ENCODE assay signal across 13 mouse cellular contexts in genomic region chr1:84890005-84890393, GRCm38 (mm10). TPM values are rescaled to one million over a fixed set of nuclear protein-coding genes. Genes with fewer than 3 reads are reported as not detected.
DNase-seq lines count a peak whose midpoint lies in the region; ATAC-seq and TF ChIP-seq lines count a peak whose summit lies in the region.
"Had no signal": no experiment of that assay in that cellular context is flagged by ENCODE, and none has a peak within 500 bp of the region (broad histone marks: within the 10 kb centered on the region; RNA-seq: fewer than 3 reads in every experiment).

No protein-coding gene starts in this region.

- no peaks in the 10 kb centered on the region for H3K36me3 ChIP-seq in ES-Bruce4 (ENCODE audit: control insufficient read depth, insufficient read depth, low read length, poor library complexity, severe bottlenecking)
- H3K36me3 ChIP-seq in hindbrain, embryonic 11.5 days (ENCODE audit: control insufficient read depth, insufficient read depth, low read length) = no peaks in the 10 kb centered on the region
- H3K36me3 ChIP-seq in midbrain, embryonic 14.5 days (ENCODE audit: control insufficient read depth, insufficient read depth, low read length) = no peaks in the 10 kb centered on the region
- H3K36me3 ChIP-seq: liver, embryonic 12.5 days had no signal

- TF ChIP-seq CTCF in ES-Bruce4 (IDR thresholded peaks at IDR 0.05; ENCODE audit: low read depth, low read length) = no peak

- peak overlapping the region; percentile 39 for H3K9ac ChIP-seq in ES-Bruce4 (ENCODE audit: low read depth, poor library complexity, severe bottlenecking)
- H3K9ac ChIP-seq in hindbrain, embryonic 11.5 days (ENCODE audit: low read depth, low read length) = no peak overlapping the region
- no peak overlapping the region for H3K9ac ChIP-seq in midbrain, embryonic 14.5 days (replicated peaks; ENCODE audit: low read length)
- H3K9ac ChIP-seq: liver, embryonic 12.5 days had no signal

- peak; percentile 91 for ATAC-seq in hindbrain, embryonic 11.5 days (ENCODE audit: low FRiP score)
- peak; percentile 91 for ATAC-seq in midbrain, embryonic 14.5 days (ENCODE audit: low FRiP score, low TSS enrichment)
- ATAC-seq: liver, embryonic 12.5 days had no signal

- peak; percentile 66 for DNase-seq in embryo, embryonic 11 days
- peak; percentile 69 for DNase-seq in hindbrain, embryonic 11.5 days (ENCODE audit: low spot score)
- peak; percentile 87 for DNase-seq in midbrain, embryonic 14.5 days
- DNase-seq in thymus, adult 18-20 months = no peak
- no peak for DNase-seq in gastrocnemius, postnatal 4 days (ENCODE audit: low spot score in 2 of 2)
- DNase-seq in adrenal gland, postnatal 25 days = no peak
- no peak for DNase-seq in right cerebral cortex, adult 2 months (ENCODE audit: low spot score in 2 of 2)
- DNase-seq: heart, adult 18-20 months; heart, postnatal 10 days; kidney, adult 11 months; right cerebral cortex, postnatal 4 days had no signal

- no peaks in the 10 kb centered on the region for H3K9me3 ChIP-seq in ES-Bruce4 (replicated peaks; ENCODE audit: control insufficient read depth, insufficient read depth, low read length, poor library complexity, severe bottlenecking)
- H3K9me3 ChIP-seq in hindbrain, embryonic 11.5 days (ENCODE audit: control insufficient read depth, low read length) = no peaks in the 10 kb centered on the region
- H3K9me3 ChIP-seq in midbrain, embryonic 14.5 days (ENCODE audit: control insufficient read depth, low read length) = no peaks in the 10 kb centered on the region

- peak overlapping the region; percentile 98 for H3K27ac ChIP-seq in ES-Bruce4 (ENCODE audit: insufficient read depth, low read length)
- peak overlapping the region; percentile 56 for H3K27ac ChIP-seq in hindbrain, embryonic 11.5 days (ENCODE audit: low read depth, low read length)
- peak overlapping the region; percentile 81 for H3K27ac ChIP-seq in midbrain, embryonic 14.5 days (replicated peaks; ENCODE audit: low read depth, low read length)
- H3K27ac ChIP-seq: liver, embryonic 12.5 days had no signal

- TF ChIP-seq POLR2A in ES-Bruce4 (IDR thresholded peaks at IDR 0.05; ENCODE audit: insufficient read depth, low read length) = no peak

- peak; percentile 77; the same call in 1 of the 2 replicates for TF ChIP-seq EP300 in ES-Bruce4 (IDR thresholded peaks at IDR 0.05; ENCODE audit: insufficient read depth, low read depth, low read length)

- no peak overlapping the region for H3K4me3 ChIP-seq in ES-Bruce4 (ENCODE audit: low read depth, low read length)
- no peak overlapping the region for H3K4me3 ChIP-seq in hindbrain, embryonic 11.5 days (ENCODE audit: low read depth, low read length)
- H3K4me3 ChIP-seq in midbrain, embryonic 14.5 days (replicated peaks; ENCODE audit: low read depth, low read length) = no peak overlapping the region
- H3K4me3 ChIP-seq: liver, embryonic 12.5 days had no signal

- H3K4me1 ChIP-seq in ES-Bruce4 (ENCODE audit: control insufficient read depth, insufficient read depth, low read length) = peaks cover 5% of the 10 kb centered on the region
- H3K4me1 ChIP-seq in hindbrain, embryonic 11.5 days (replicated peaks; ENCODE audit: control insufficient read depth, insufficient read depth, low read length) = no peaks in the 10 kb centered on the region
- peaks cover 14% of the 10 kb centered on the region for H3K4me1 ChIP-seq in midbrain, embryonic 14.5 days (ENCODE audit: control insufficient read depth, insufficient read depth, low read length)
- H3K4me1 ChIP-seq: liver, embryonic 12.5 days had no signal

- WGBS in hindbrain, embryonic 11.5 days = 17% methylated on average over 7 of the region's 7 CpGs
- WGBS in midbrain, embryonic 14.5 days = 1% methylated on average over 7 of the region's 7 CpGs

- H3K4me2 ChIP-seq in hindbrain, embryonic 11.5 days (replicated peaks; ENCODE audit: low read depth, low read length) = no peak overlapping the region; the same call in 1 of the 2 replicates
- peak overlapping the region; percentile 40 for H3K4me2 ChIP-seq in midbrain, embryonic 14.5 days (ENCODE audit: low read length)
- H3K4me2 ChIP-seq: liver, embryonic 12.5 days had no signal

- H3K27me3 ChIP-seq in ES-Bruce4 (ENCODE audit: control insufficient read depth, insufficient read depth, low read length, poor library complexity, severe bottlenecking) = no peaks in the 10 kb centered on the region
- no peaks in the 10 kb centered on the region for H3K27me3 ChIP-seq in hindbrain, embryonic 11.5 days (ENCODE audit: control insufficient read depth, insufficient read depth, low read length)
- H3K27me3 ChIP-seq in midbrain, embryonic 14.5 days (ENCODE audit: control insufficient read depth, insufficient read depth, low read length) = no peaks in the 10 kb centered on the region
- H3K27me3 ChIP-seq: liver, embryonic 12.5 days had no signal

RNA-seq across cellular contexts. Expression of gene Slc16a14, which starts 44.9 kb away (rescaled TPM):
- 0.54 TPM in 1 of 2 replicates, not detected in the other for polyA plus RNA-seq in ES-Bruce4 (2011; ENCODE audit: insufficient read depth, insufficient read length, low read depth, missing spikeins)
- polyA plus RNA-seq in hindbrain, embryonic 11.5 days (2014; fragmentation: Nextera tagmentation; extraction: Ambion mirVana) = 1.8 and 2.9 TPM in 2 replicates
- polyA plus RNA-seq in midbrain, embryonic 14.5 days (2014; fragmentation: Nextera tagmentation; extraction: Ambion mirVana) = 14.1 and 20.5 TPM in 2 replicates
- under 1 TPM in 1 of 2 experiments, not detected in 1; 0.08 TPM for total RNA-seq in gastrocnemius, postnatal 4 days (2021)
- 4.2 and 4.9 TPM in 2 replicates for total RNA-seq in adrenal gland, postnatal 25 days (2021)

RNA-seq across cellular contexts. Expression of gene Trip12, which starts 49.7 kb away (rescaled TPM):
- 665 and 675 TPM in 2 replicates for polyA plus RNA-seq in ES-Bruce4 (2011; ENCODE audit: insufficient read depth, insufficient read length, low read depth, missing spikeins)
- polyA plus RNA-seq in hindbrain, embryonic 11.5 days (2014; fragmentation: Nextera tagmentation; extraction: Ambion mirVana) = 92.1 and 105 TPM in 2 replicates
- polyA plus RNA-seq in midbrain, embryonic 14.5 days (2014; fragmentation: Nextera tagmentation; extraction: Ambion mirVana) = 62.0 and 79.0 TPM in 2 replicates
- 100 to 1,000 TPM; 266 to 274 TPM for total RNA-seq in gastrocnemius, postnatal 4 days (2021)
- 241 and 288 TPM in 2 replicates for total RNA-seq in adrenal gland, postnatal 25 days (2021)

RNA-seq across cellular contexts. Expression of gene Fbxo36, which starts 50.4 kb away (rescaled TPM):
- polyA plus RNA-seq in ES-Bruce4 (2011; ENCODE audit: insufficient read depth, insufficient read length, low read depth, missing spikeins) = 11.1 and 13.5 TPM in 2 replicates
- 12.0 and 13.0 TPM in 2 replicates for polyA plus RNA-seq in hindbrain, embryonic 11.5 days (2014; fragmentation: Nextera tagmentation; extraction: Ambion mirVana)
- 4.0 and 6.3 TPM in 2 replicates for polyA plus RNA-seq in midbrain, embryonic 14.5 days (2014; fragmentation: Nextera tagmentation; extraction: Ambion mirVana)
- 1 to 10 TPM; 3.8 TPM for total RNA-seq in gastrocnemius, postnatal 4 days (2021)
- total RNA-seq in adrenal gland, postnatal 25 days (2021) = 9.8 and 13.5 TPM in 2 replicates

Comparison
In these comparisons a context has a peak if more than half of its experiments do, and no peak if none do; other contexts are left out.
1. DNase-seq: peak in embryo, embryonic 11 days (single experiment), hindbrain, embryonic 11.5 days (single experiment) and midbrain, embryonic 14.5 days (single experiment); none in thymus, adult 18-20 months (0 of 2), gastrocnemius, postnatal 4 days (0 of 2), adrenal gland, postnatal 25 days (single experiment) and right cerebral cortex, adult 2 months (0 of 2).
2. Peak in every context shown above with its lines, with median percentiles within 50 percentile points of each other: H3K27ac ChIP-seq.